Mouse (Mus musculus): ENCODE measurements around the gene Myo9a.
A peak's percentile ranks its signal among the peaks of the same experiment; 100 is the strongest.

GRCm38 (mm10) chr9:59969383-59969782 lies 218.7 kb downstream of the Myo9a start:
- TF ChIP-seq CHD2 (IDR thresholded peaks at IDR 0.05; ENCODE audit: low read length) (no peak), POLR2A (IDR thresholded peaks at IDR 0.05; ENCODE audit: control insufficient read depth in 1 of 2, insufficient read depth in 1 of 2, low read depth in 1 of 2, low read length in 2 of 2, poor library complexity in 1 of 2) (no peak), NELFE (IDR thresholded peaks at IDR 0.05; ENCODE audit: low read depth, low read length) (no peak), RAD21 (IDR thresholded peaks at IDR 0.05; ENCODE audit: low read depth, low read length) (peak; percentile 77), CTCF (IDR thresholded peaks at IDR 0.05 in 2 of 3, conservative IDR thresholded peaks at IDR 0.05 in 1 of 3; ENCODE audit: control insufficient read depth in 1 of 3, insufficient read depth in 1 of 3, low read depth in 2 of 3, low read length in 3 of 3, poor library complexity in 1 of 3, severe bottlenecking in 1 of 3) (peak; percentile 87 to 88 (median 88)), TAL1 (IDR thresholded peaks at IDR 0.05; ENCODE audit: low read length) (no peak), MXI1 (IDR thresholded peaks at IDR 0.05; ENCODE audit: low read depth, low read length) (no peak), USF2 (IDR thresholded peaks at IDR 0.05; ENCODE audit: borderline replicate concordance in 1 of 2, insufficient read depth in 1 of 2, low read depth in 1 of 2, low read length in 2 of 2) (no peak), POLR2AphosphoS2 (IDR thresholded peaks at IDR 0.05; ENCODE audit: low read length) (no peak), EP300 (IDR thresholded peaks at IDR 0.05; ENCODE audit: low read depth in 1 of 2, low read length in 2 of 2) (no peak), NRF1 (IDR thresholded peaks at IDR 0.05; ENCODE audit: insufficient read depth, low read depth, low read length, poor library complexity, severe bottlenecking) (no peak), GATA1 (IDR thresholded peaks at IDR 0.05; ENCODE audit: low read depth, low read length) (no peak)
